Mouse (Mus musculus): ENCODE results near the gene Npas1. TPM values are rescaled to one million over a fixed set of nuclear protein-coding genes. Genes with fewer than 3 reads are reported as not detected.

Npas1 gene
- polyA plus RNA-seq, 1 experiment, result 0.05 TPM

GRCm38 (mm10) chr7:16412220-16412896 lies 65.2 kb downstream of the Npas1 start:
- Histone ChIP-seq H3K4me3 (ENCODE audit: low read depth, low read length) (no peak overlapping the region), H3K4me1 (ENCODE audit: control insufficient read depth, insufficient read depth, insufficient read length, low read length) (peaks cover 25% of the 10 kb centered on the region), H3K27ac (ENCODE audit: insufficient read depth, low read depth, low read length) (no peak overlapping the region), H3K36me3 (ENCODE audit: control insufficient read depth, insufficient read depth, low read length) (peaks cover 11% of the 10 kb centered on the region), H3K27me3 (ENCODE audit: control insufficient read depth, insufficient read depth, low read length) (no peaks in the 10 kb centered on the region)
- TF ChIP-seq CTCF (IDR thresholded peaks at IDR 0.05; ENCODE audit: extremely low read depth, insufficient read length, insufficient replicate concordance, low read depth, low read length), result no peak
- no peak for TF ChIP-seq POLR2A (IDR thresholded peaks at IDR 0.05; ENCODE audit: low read depth, low read length)
- 88% methylated on average over 8 of the region's 8 CpGs for WGBS

GRCm38 (mm10) chr7:16411100-16411499 lies 66.4 kb downstream of the Npas1 start:
- no peak overlapping the region for H3K27ac ChIP-seq (ENCODE audit: insufficient read depth, low read depth, low read length)
- TF ChIP-seq CTCF (IDR thresholded peaks at IDR 0.05; ENCODE audit: extremely low read depth, insufficient read length, insufficient replicate concordance, low read depth, low read length), result no peak
- no peak for TF ChIP-seq POLR2A (IDR thresholded peaks at IDR 0.05; ENCODE audit: low read depth, low read length)
- H3K4me3 ChIP-seq (ENCODE audit: low read depth, low read length), result no peak overlapping the region
- peaks cover 24% of the 10 kb centered on the region for H3K4me1 ChIP-seq (ENCODE audit: control insufficient read depth, insufficient read depth, insufficient read length, low read length)
- 84% methylated on average over 5 of the region's 5 CpGs for WGBS
- peaks cover 2% of the 10 kb centered on the region; the same call in 1 of the 2 replicates for H3K36me3 ChIP-seq (ENCODE audit: control insufficient read depth, insufficient read depth, low read length)
- H3K27me3 ChIP-seq (ENCODE audit: control insufficient read depth, insufficient read depth, low read length), result no peaks in the 10 kb centered on the region

GRCm38 (mm10) chr7:16406978-16407377 lies 70.5 kb downstream of the Npas1 start:
- WGBS, result 88% methylated on average over 3 of the region's 3 CpGs
- H3K4me1 ChIP-seq (ENCODE audit: control insufficient read depth, insufficient read depth, insufficient read length, low read length), result peaks cover 40% of the 10 kb centered on the region
- H3K27me3 ChIP-seq (ENCODE audit: control insufficient read depth, insufficient read depth, low read length), result no peaks in the 10 kb centered on the region
- TF ChIP-seq POLR2A (IDR thresholded peaks at IDR 0.05; ENCODE audit: low read depth, low read length) (no peak), CTCF (IDR thresholded peaks at IDR 0.05; ENCODE audit: extremely low read depth, insufficient read length, insufficient replicate concordance, low read depth, low read length) (no peak)
- no peak overlapping the region for H3K4me3 ChIP-seq (ENCODE audit: low read depth, low read length)
- peaks cover 2% of the 10 kb centered on the region for H3K36me3 ChIP-seq (ENCODE audit: control insufficient read depth, insufficient read depth, low read length)
- H3K27ac ChIP-seq (ENCODE audit: insufficient read depth, low read depth, low read length), result peak overlapping the region; percentile 51

Other genes with a start within 250 kb of the Npas1 start
- 0.32 and 0.34 TPM in 2 replicates for gene C5ar2, start 233.6 kb downstream of the Npas1 start, polyA plus RNA-seq (2012; rRNA removed)
- 5.4 and 5.7 TPM in 2 replicates for gene C5ar1, start 218.2 kb downstream of the Npas1 start, polyA plus RNA-seq (2012; rRNA removed)
- gene Inafm1, start 204.1 kb downstream of the Npas1 start, polyA plus RNA-seq (2012; rRNA removed), result 61.0 and 121 TPM in 2 replicates
- 14.2 and 24.9 TPM in 2 replicates for gene Ccdc9, start 190.9 kb downstream of the Npas1 start, polyA plus RNA-seq (2012; rRNA removed)
- 8.3 and 50.9 TPM in 2 replicates for gene Bbc3, start 169.3 kb downstream of the Npas1 start, polyA plus RNA-seq (2012; rRNA removed)
- 9.8 and 15.0 TPM in 2 replicates for gene Sae1, start 89.9 kb downstream of the Npas1 start, polyA plus RNA-seq (2012; rRNA removed)
- gene Zc3h4, start 76.8 kb downstream of the Npas1 start, polyA plus RNA-seq (2012; rRNA removed), result 23.3 and 60.6 TPM in 2 replicates
- gene Tmem160, start 24.9 kb downstream of the Npas1 start, polyA plus RNA-seq (2012; rRNA removed), result 156 and 330 TPM in 2 replicates
- 3.6 and 11.6 TPM in 2 replicates for gene Arhgap35, start 137.3 kb upstream of the Npas1 start, polyA plus RNA-seq (2012; rRNA removed)
- gene Ceacam15, start 198.0 kb upstream of the Npas1 start, polyA plus RNA-seq (2012; rRNA removed), result not detected in 2 replicates
- not detected in 2 replicates for gene Ceacam9, start 244.2 kb upstream of the Npas1 start, polyA plus RNA-seq (2012; rRNA removed)